Mouse (Mus musculus) liver, embryonic 15.5 days (tissue): ENCODE measurements at regions not wholly inside any gene's neighbourhood (a gene's known extent, or its start where the extent isn't known, plus 50 kb on each side); places are given as distances from the start of the nearest gene placed in this dataset.

ENCODE experiments used
- ATAC-seq: fragments of 200-750 bp; cut with Nextera tagmentation; 2 replicates; pipeline ENCODE4 v1.8.0; 2017; ENCODE audit warnings: moderate number of reproducible peaks, mild to moderate bottlenecking, moderate library complexity; ENCODE audit not compliant: insufficient read depth
- H3K27ac ChIP-seq: fragments of 300-500 bp; sonication (generic); replicated peaks from 2 replicates; pipeline ENCODE4 v1.5.1; 2015; ENCODE audit warnings: mild to moderate bottlenecking, inconsistent platforms
- H3K27me3 ChIP-seq: fragments of 300-500 bp; sonication (generic); 2 replicates; pipeline ENCODE4 v1.6.1; 2015; ENCODE audit warnings: mild to moderate bottlenecking, inconsistent platforms
- H3K36me3 ChIP-seq: fragments of 300-500 bp; sonication (generic); replicated peaks from 2 replicates; pipeline ENCODE4 v1.6.1; 2015; ENCODE audit warnings: moderate library complexity, mild to moderate bottlenecking, inconsistent platforms
- H3K4me1 ChIP-seq: fragments of 300-500 bp; sonication (generic); replicated peaks from 2 replicates; pipeline ENCODE4 v1.6.1; 2015; ENCODE audit warnings: inconsistent platforms
- H3K4me2 ChIP-seq: fragments of 300-500 bp; sonication (generic); 2 replicates; pipeline ENCODE4 v1.6.1; 2015; ENCODE audit warnings: moderate library complexity, mild to moderate bottlenecking, inconsistent platforms
- H3K4me3 ChIP-seq: fragments of 300-500 bp; sonication (generic); replicated peaks from 2 replicates; pipeline ENCODE4 v1.5.1; 2015; ENCODE audit warnings: mild to moderate bottlenecking, inconsistent platforms
- H3K9ac ChIP-seq: fragments of 300-500 bp; sonication (generic); 2 replicates; pipeline ENCODE4 v1.6.1; 2015; ENCODE audit warnings: moderate library complexity, mild to moderate bottlenecking, inconsistent platforms
- H3K9me3 ChIP-seq: fragments of 300-500 bp; sonication (generic); replicated peaks from 2 replicates; pipeline ENCODE4 v1.6.1; 2016; ENCODE audit warnings: inconsistent platforms
- WGBS: fragments of 180-500 bp; shearing (Covaris S2); methylation state at CpG from one replicate; pipeline ENCODE4 v1.1.7; 2015; ENCODE audit warnings: mixed read lengths; ENCODE audit not compliant: insufficient replicate concordance; 5-methylcytosine and 5-hydroxymethylcytosine counted together

- WGBS: 74% methylated on average over 6 of the region's 6 CpGs
- H3K36me3 ChIP-seq: no peaks in the 10 kb centered on the region
- no peak for ATAC-seq
- no peak overlapping the region for H3K9ac ChIP-seq
- no peak overlapping the region for H3K4me2 ChIP-seq
- no peak overlapping the region for H3K27ac ChIP-seq
- no peak overlapping the region for H3K4me3 ChIP-seq
- H3K9me3 ChIP-seq: no peaks in the 10 kb centered on the region
- H3K4me1 ChIP-seq: no peaks in the 10 kb centered on the region
- no peaks in the 10 kb centered on the region for H3K27me3 ChIP-seq
Measured at GRCm38 (mm10) chr7:70219310-70219709, 147.2 kb downstream of the Nr2f2 start.

DNA sequence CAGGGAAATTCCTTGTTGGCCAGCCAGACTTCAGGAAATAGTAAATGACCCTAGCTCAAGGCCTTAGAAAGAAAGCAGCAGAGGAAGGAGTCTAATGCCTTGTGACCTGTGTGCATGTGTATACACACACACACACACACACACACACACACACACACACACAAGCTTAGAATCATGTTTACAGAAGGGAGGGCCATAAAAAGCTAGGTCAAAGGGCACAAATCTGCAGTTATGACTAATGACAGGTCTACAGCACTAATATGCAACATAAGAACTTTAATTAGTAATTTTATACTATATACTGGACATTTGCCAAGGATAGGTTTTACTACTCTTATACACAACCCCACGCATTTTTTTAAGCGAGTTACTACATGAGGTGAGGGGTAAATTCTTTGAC is 149.4 kb downstream of the Nr2f2 start:
- 54% methylated on average over 2 of the region's 2 CpGs for WGBS
- Histone ChIP-seq H3K27me3 (no peaks in the 10 kb centered on the region), H3K4me1 (no peaks in the 10 kb centered on the region), H3K27ac (no peak overlapping the region), H3K4me2 (no peak overlapping the region), H3K9me3 (no peaks in the 10 kb centered on the region), H3K4me3 (no peak overlapping the region), H3K9ac (no peak overlapping the region), H3K36me3 (no peaks in the 10 kb centered on the region)
- ATAC-seq: no peak

GRCm38 (mm10) chr7:70213970-70214520 is 152.5 kb downstream of the Nr2f2 start:
- ATAC-seq: no peak
- no peak overlapping the region for H3K4me2 ChIP-seq
- H3K36me3 ChIP-seq: no peaks in the 10 kb centered on the region
- no peaks in the 10 kb centered on the region for H3K9me3 ChIP-seq
- WGBS: 30% methylated on average over 4 of the region's 4 CpGs
- H3K27ac ChIP-seq: no peak overlapping the region
- H3K27me3 ChIP-seq: no peaks in the 10 kb centered on the region
- no peak overlapping the region for H3K4me3 ChIP-seq
- no peak overlapping the region for H3K9ac ChIP-seq
- no peaks in the 10 kb centered on the region for H3K4me1 ChIP-seq

DNA sequence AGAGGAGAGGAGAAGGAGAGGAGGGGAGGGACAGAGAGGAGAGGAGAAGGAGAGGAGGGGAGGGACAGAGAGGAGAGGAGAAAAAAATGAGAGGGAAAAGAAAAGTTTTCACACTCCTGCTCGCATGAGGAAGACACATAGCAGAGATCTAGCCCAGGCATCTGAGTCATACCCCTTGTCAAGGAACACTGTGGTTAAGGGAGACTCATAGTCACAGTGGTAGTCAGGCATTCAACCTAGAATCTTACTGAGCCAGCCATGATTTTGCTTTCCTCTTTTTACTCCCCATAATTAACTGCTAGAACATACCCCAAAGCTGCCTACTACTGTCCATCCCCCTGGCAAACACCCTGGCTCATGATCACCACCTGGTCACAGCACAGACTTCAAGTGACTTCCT is 160.6 kb downstream of the Nr2f2 start:
- Histone ChIP-seq H3K36me3 (no peaks in the 10 kb centered on the region), H3K9me3 (no peaks in the 10 kb centered on the region), H3K4me1 (no peaks in the 10 kb centered on the region), H3K27ac (no peak overlapping the region), H3K27me3 (no peaks in the 10 kb centered on the region), H3K4me3 (no peak overlapping the region), H3K9ac (no peak overlapping the region), H3K4me2 (no peak overlapping the region)
- WGBS: 38% methylated on average over 1 of the region's 1 CpGs
- ATAC-seq: no peak

DNA sequence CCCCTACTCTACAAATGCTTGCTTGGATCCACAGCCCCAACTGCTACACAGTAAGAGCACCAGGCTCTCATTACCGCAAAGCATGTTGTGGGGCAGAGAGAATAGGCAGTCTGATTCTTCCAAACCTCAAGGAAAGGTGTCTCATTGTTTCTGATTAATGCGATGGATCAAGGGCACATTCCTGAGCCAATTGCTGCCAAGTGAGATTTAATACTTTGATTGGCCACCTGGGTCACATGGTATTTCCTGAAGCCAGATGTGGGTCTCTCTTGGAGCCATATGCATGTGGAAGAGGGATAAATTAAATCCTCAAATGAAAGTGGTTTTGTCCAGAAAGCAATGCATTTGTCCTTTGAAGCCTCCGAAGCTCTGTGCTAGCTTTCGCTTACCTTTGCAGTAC is 166.3 kb downstream of the Nr2f2 start:
- no peak overlapping the region for H3K27ac ChIP-seq
- H3K4me2 ChIP-seq: no peak overlapping the region
- H3K36me3 ChIP-seq: no peaks in the 10 kb centered on the region
- H3K4me3 ChIP-seq: no peak overlapping the region
- 73% methylated on average over 4 of the region's 4 CpGs for WGBS
- H3K9ac ChIP-seq: no peak overlapping the region
- no peaks in the 10 kb centered on the region for H3K9me3 ChIP-seq
- H3K27me3 ChIP-seq: no peaks in the 10 kb centered on the region
- no peaks in the 10 kb centered on the region for H3K4me1 ChIP-seq
- ATAC-seq: no peak

GRCm38 (mm10) chr7:70178956-70179355 is 187.6 kb downstream of the Nr2f2 start:
- no peaks in the 10 kb centered on the region for H3K4me1 ChIP-seq
- 52% methylated on average over 2 of the region's 2 CpGs for WGBS
- H3K27ac ChIP-seq: no peak overlapping the region
- no peaks in the 10 kb centered on the region for H3K27me3 ChIP-seq
- H3K36me3 ChIP-seq: no peaks in the 10 kb centered on the region
- H3K4me3 ChIP-seq: no peak overlapping the region
- no peak overlapping the region for H3K9ac ChIP-seq
- no peak overlapping the region for H3K4me2 ChIP-seq
- ATAC-seq: no peak
- no peaks in the 10 kb centered on the region for H3K9me3 ChIP-seq

DNA sequence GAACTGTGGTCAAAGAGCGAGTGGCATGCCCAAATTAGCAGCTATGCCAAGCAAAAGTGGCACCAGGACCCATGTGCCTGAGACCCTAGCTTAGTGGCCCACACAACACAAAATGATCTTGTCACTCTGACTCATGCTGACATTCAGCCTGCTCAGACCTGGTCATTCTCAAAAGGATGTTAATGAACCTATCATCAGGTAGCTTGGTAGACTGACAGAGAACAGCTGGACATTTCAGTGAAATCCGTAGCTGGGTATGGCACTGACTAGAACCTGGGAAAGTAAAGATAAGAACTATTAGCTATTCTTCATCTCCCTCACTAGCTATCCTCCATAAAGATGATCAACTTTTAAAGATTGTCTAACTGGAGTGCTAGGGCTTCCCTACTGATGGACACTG is 188.5 kb downstream of the Nr2f2 start:
- Histone ChIP-seq H3K27ac (no peak overlapping the region), H3K4me1 (no peaks in the 10 kb centered on the region), H3K9me3 (no peaks in the 10 kb centered on the region), H3K9ac (no peak overlapping the region), H3K36me3 (no peaks in the 10 kb centered on the region), H3K4me3 (no peak overlapping the region), H3K4me2 (no peak overlapping the region), H3K27me3 (no peaks in the 10 kb centered on the region)
- whole genome bisulfite sequencing: 53% methylated on average over 2 of the region's 2 CpGs
- no peak for ATAC-seq

DNA sequence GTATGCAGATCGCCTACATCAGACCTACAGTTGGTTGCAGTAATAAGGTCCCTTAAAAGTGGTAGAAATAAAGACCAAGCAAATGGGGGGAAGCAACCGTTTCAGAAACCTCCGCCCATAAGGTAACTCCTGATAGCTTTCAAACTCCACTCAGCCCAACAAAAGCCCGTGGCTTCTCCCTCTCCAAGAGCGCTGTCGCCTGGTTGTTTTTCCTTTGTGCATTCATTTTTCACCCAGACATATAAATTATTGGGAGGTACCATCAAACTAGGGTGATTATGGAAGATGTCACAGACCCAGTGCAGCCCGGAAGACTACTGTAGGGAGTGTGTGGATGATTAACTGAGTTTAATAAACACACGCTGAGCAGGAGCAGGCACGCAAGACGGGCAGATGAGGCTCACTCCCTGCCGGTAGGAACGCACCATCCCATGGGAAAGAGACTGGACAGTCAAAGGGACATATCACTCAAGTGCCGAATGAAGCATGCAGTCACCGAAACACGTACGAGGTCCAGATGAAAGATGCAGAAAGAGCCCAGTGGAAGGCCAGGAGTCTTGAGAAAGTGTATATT is 189.8 kb downstream of the Nr2f2 start:
- Histone ChIP-seq H3K36me3 (no peaks in the 10 kb centered on the region), H3K27me3 (no peaks in the 10 kb centered on the region), H3K9ac (no peak overlapping the region), H3K4me3 (no peak overlapping the region), H3K4me2 (no peak overlapping the region), H3K27ac (no peak overlapping the region), H3K4me1 (no peaks in the 10 kb centered on the region), H3K9me3 (no peaks in the 10 kb centered on the region)
- 75% methylated on average over 16 of the region's 16 CpGs for WGBS
- no peak for ATAC-seq

DNA sequence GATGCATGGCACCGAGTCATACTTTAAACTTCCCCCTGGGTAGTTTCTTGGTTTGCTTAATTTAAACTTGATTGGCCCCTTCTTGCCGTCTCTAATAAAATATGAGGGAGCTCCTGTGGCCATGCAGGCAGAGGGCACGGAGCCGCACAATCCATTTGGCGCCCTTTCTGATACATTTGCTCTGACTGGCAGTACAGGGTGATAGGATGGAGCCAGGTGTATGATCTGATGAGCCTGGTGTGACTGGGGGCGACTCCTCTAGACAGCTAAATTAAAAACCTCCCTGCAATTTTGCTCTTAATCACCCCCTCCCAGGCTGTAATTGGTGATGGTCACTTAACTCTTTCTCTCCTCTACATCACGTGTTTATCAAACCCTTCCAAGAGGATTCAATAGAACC is 190.4 kb downstream of the Nr2f2 start:
- H3K27me3 ChIP-seq: no peaks in the 10 kb centered on the region
- H3K27ac ChIP-seq: no peak overlapping the region
- H3K4me1 ChIP-seq: no peaks in the 10 kb centered on the region
- no peak overlapping the region for H3K9ac ChIP-seq
- 69% methylated on average over 7 of the region's 7 CpGs for WGBS
- no peaks in the 10 kb centered on the region for H3K9me3 ChIP-seq
- ATAC-seq: no peak
- H3K4me2 ChIP-seq: no peak overlapping the region
- no peak overlapping the region for H3K4me3 ChIP-seq
- no peaks in the 10 kb centered on the region for H3K36me3 ChIP-seq

- no peaks in the 10 kb centered on the region for H3K4me1 ChIP-seq
- H3K36me3 ChIP-seq: no peaks in the 10 kb centered on the region
- WGBS: 43% methylated on average over 7 of the region's 7 CpGs
- ATAC-seq: no peak
- no peak overlapping the region for H3K9ac ChIP-seq
- no peak overlapping the region for H3K27ac ChIP-seq
- H3K27me3 ChIP-seq: no peaks in the 10 kb centered on the region
- H3K9me3 ChIP-seq: no peaks in the 10 kb centered on the region
- no peak overlapping the region for H3K4me3 ChIP-seq
- H3K4me2 ChIP-seq: no peak overlapping the region
Measured at GRCm38 (mm10) chr7:70172431-70172830, 194.1 kb downstream of the Nr2f2 start.

DNA sequence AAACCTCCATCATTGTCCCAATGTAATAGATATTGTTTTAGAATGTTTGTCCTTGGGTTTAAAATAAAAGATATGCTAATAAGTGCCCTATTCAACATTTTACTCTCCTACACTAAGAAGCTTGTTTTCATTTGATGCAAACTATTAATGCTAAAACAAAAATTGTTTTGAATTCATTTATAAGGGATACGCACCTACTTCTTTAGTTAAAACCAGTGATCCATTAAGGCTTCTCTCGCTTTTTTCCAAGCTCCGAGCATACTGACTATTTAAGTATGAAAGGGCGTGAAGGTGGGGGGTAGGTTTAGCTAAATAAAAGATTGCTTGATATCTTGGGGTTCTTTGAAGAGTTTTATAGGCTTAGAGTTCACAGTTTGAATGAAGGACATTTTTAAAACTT is 195.1 kb downstream of the Nr2f2 start:
- Histone ChIP-seq H3K27me3 (no peaks in the 10 kb centered on the region), H3K4me1 (no peaks in the 10 kb centered on the region), H3K9ac (no peak overlapping the region), H3K36me3 (no peaks in the 10 kb centered on the region), H3K27ac (no peak overlapping the region), H3K4me2 (no peak overlapping the region), H3K9me3 (no peaks in the 10 kb centered on the region), H3K4me3 (no peak overlapping the region)
- WGBS: 54% methylated on average over 4 of the region's 4 CpGs
- no peak for ATAC-seq

DNA sequence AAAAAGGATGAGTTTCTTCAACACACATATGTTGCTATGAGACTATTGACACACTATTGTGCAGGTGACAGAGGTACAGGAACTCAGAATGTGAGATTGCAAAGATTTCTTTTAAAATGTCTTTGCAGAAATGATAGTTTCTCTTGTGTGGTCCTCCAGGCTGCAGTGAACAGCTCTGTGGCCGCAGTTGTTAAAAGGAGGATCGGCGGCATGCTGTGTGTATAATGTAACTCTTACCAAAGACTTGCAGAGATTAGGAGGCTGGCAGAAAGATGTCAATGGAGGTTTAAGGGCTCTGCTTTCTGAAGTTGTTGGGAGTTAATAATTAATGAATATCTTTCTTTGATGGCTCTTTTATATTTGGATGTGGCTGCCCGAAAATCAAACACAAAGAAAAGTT is 198.5 kb downstream of the Nr2f2 start:
- Histone ChIP-seq H3K4me1 (no peaks in the 10 kb centered on the region), H3K4me3 (no peak overlapping the region), H3K9me3 (no peaks in the 10 kb centered on the region), H3K9ac (no peak overlapping the region), H3K36me3 (no peaks in the 10 kb centered on the region), H3K27ac (no peak overlapping the region), H3K27me3 (no peaks in the 10 kb centered on the region), H3K4me2 (no peak overlapping the region)
- 56% methylated on average over 4 of the region's 4 CpGs for WGBS
- ATAC-seq: no peak
